Comparison of ENCODE assay signal across 13 mouse cellular contexts in the genomic region with DNA sequence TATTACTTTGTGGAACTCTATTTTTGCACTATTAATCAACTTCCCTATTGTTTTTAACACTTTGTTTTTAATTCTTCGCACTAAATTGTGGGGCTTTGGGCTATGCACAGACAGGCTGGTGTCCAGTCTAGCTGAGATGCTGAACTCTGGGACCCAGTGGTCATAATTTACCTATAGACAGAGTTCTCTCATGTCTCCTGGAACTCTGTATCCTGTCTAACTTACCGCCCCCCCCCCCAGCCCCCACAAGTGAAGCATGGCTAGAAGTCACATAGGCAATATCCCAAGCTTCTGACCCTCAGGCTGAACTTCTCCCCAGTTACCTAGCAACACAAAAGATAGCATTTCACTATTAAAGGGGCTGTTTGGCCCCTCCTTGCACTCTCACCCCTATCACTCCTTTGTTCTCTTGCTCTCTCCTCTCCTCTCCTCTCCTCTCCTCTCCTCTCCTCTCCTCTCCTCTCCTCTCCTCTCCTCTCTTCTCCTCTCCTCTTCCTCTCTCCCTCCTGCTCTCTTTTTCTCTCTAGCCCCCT. TPM values are rescaled to one million over a fixed set of nuclear protein-coding genes. Genes with fewer than 3 reads are reported as not detected.
"Had no signal": no experiment of that assay in that cellular context is flagged by ENCODE, and none has a peak within 500 bp of the region (broad histone marks: within the 10 kb centered on the region; RNA-seq: fewer than 3 reads in every experiment).

No protein-coding gene starts in this region.

RNA-seq across cellular contexts. Expression of a gene that starts 54.7 kb away (rescaled TPM):
- polyA plus RNA-seq: neural tube, embryonic 13.5 days; neural tube, embryonic 14.5 days; neural tube, embryonic 15.5 days; small intestine, adult 2 months; spleen, adult 2 months; stomach, embryonic 14.5 days; stomach, embryonic 15.5 days; stomach, embryonic 16.5 days; stomach, postnatal 0 days; testis, adult 2 months; thymus, adult 2 months; thymus, postnatal 0 days; urinary bladder, adult 2 months had no signal
